Mouse (Mus musculus): ENCODE measurements around the gene Ccnd1.

The Ccnd1 gene

DNA sequence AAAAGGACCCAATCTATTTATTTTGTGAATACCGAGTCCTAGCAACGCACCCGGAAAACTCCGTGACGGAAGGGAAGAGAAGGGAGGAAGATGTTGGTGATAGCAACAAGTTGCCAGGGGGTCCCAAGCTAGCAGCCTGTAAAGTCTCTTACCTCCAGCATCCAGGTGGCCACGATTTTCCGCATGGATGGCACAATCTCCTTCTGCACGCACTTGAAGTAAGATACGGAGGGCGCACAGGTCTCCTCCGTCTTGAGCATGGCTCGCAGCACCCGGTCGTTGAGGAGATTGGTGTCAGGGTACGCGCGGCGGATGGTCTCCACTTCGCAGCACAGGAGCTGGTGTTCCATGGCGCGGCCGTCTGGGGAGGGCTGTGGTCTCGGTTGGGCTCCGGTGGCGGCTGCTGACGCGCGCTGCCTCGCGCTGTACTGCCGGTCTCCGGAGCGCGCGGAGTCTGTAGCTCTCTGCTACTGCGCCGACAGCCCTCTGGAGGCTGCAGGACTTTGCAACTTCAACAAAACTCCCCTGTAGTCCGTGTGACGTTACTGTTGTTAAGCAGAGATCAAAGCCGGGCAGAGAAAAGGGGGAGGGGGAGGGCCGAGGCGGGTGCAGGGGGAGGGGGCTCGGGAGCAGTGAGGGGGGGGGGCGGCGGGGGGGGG, at the start of gene Ccnd1:
TSS of gene Ccnd1 (minus strand) at position 582 of the 659 bp plus-strand sequence.
- no peak for DNase-seq

DNA sequence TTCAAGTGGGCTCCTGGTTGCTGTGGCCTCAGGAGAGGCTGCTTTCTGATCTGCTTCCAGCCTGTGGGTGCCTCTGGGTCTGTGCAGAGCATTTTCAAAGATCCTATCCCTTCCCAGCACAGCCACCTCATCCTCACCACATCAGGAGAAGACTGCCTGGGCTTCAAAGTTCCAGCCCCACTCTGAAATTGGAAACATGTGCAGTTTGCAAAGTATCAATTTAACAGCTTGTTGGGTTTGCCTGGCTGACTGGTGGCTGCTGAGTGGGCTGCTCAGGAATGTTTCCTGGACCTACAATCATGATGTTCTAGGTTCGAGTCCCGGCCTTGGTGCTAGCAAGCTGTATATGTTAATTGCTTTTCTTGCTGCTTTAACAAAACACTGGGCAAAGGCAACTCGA, 49.1 kb upstream of the Ccnd1 start:
- no peak for DNase-seq

DNA sequence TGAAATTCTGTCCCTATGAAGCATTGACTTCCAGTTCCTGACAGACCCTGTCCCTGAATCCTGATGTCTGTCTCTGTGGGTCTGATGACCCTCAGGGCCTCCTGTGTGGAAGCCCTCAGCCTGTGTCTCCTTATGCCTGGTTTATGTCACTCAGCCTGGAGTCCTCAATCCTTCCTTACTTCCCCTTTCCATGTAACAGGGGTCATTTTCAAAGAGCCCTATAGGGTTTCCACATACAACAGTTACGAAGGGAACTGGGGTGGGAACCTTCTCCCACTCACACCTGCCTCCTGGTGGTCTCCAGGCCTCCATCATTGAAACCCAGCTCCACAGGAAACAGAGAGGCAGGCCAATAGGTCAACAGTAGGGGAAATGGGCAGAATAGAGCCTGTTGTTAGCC, 45.4 kb upstream of the Ccnd1 start:
- no peak for DNase-seq

DNA sequence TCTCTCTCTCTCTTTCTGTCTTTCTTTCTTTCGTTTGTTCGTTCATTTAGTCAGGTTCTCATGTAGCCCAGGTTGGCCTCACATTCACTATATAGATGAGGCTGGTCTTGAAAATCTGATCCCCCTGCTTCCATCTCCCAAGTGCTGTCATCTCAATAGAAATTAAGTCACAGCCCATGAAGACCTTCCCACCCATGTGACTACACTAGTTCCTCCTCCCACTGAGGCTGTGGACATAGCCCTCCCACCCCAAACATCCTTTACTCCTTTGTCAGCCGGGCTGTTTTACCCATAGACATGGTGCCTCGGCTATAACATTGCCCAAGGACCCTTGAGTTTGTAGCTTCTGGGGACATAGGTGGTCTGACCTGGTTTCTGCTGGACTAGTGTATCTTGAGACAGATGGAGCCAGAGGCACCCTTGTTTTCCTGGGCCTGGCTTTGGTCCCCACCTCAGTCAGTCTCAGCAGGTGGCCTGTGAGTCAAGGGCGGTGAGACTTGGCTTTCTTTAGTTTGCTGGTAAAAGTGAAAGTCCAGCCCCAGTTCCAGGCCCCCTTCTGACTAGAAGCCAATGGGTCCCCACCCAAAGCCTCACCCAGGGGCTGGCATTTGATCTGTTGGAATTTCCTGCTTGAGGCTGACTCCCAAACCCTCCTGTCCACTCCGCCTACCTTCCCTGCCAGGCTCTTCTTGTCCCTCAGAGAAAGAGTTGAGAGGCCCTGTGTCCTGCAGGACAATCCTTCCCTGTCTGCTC, 42.8 kb upstream of the Ccnd1 start:
- no peak for DNase-seq

DNA sequence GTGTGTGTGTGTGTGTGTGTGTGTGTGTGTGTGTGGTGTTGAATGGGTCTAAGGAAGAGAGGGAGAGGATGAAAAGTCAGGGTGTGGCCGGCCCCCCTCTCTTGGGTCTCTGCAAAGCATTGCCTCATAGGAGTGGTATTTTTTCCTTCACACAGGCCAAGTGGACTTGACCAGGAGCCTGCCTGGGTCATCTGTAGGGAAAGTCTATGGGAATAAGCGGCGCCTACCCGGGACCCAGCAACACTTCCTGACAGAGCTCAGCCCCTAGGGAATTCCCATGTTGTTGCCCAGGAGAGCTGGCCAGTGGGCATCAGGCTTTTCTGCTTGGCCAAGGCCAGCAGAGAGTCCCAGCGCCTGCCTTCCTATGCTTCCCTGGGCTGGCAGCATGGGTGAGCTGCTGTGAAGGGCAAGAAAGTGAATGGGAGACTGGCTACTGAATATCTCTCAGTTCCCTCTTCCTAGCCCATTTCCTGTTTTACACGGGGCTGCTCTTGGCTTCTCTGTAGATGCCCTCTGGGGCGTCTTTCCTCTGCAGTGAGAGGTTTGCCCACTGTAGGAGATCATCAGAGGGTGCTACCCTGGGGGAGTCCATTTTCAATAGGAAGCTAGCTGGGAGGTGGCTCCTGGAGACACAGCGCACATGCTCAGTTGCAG, 41.8 kb upstream of the Ccnd1 start:
- no peak for DNase-seq

- no peak for DNase-seq
These were observed 40.1 kb upstream of the Ccnd1 start for GRCm38 (mm10) chr7:144979814-144980213.

DNA sequence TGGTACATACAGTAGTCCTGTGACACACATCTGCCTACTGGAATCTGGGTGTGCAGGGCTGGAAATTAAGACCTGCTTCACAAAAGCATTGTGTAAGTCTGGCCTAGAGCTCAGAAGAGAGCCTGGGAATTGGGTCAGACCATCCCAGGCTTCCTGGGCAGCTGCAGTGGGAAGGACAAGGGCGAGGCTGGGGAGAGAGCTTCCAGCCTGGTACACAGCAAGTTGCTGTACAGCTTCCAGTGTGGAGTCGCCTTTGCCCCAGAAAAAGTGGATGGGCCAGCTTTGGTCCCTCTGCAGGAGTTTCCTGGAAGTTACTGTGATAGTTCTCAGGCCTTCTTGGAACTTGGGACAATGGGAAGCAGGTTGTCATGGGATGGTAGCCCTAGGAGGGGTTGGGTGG, 37.4 kb upstream of the Ccnd1 start:
- no peak for DNase-seq

DNA sequence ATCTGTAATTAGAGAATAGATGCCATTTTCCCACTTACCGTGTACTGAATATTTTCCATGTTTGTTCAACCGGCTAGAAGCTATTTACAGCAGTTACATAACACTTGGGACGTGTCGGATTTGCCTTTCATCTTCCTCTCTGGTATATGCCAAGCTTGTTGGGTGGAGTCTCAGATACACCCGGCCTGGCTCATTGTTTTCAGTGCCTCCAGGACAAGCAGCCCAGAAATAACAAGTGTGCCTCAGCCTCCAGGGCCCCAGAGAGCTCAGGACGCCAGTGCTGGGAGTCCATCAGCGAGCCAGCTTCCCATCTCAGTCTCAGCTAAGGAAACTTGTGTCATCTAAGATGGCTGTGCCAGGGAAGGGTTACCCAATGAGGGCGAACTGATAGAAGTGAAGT, 33.7 kb upstream of the Ccnd1 start:
- no peak for DNase-seq

DNA sequence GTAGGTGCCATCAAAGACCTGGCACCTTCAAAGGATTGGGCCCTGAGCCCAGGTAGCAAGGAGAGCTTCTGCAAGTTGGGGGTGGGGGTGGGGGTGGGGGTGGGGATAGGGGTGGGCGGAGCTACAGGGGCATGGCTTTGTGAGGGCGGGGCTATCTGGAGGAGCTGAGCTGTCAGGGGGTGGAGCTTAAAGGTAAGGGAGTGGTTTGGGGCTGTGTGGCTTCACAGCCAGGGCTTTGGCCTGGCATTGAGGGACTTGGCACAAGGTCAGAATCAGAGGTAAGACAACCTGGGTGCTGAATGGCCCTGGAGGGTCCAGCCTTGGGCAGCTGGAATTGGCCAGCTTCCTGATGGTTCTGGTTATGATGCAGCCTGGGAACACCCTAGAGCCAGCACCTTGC, 32.0 kb upstream of the Ccnd1 start:
- DNase-seq: no peak

- no peak for DNase-seq
These were observed 31.5 kb upstream of the Ccnd1 start for GRCm38 (mm10) chr7:144970997-144971768.

DNA sequence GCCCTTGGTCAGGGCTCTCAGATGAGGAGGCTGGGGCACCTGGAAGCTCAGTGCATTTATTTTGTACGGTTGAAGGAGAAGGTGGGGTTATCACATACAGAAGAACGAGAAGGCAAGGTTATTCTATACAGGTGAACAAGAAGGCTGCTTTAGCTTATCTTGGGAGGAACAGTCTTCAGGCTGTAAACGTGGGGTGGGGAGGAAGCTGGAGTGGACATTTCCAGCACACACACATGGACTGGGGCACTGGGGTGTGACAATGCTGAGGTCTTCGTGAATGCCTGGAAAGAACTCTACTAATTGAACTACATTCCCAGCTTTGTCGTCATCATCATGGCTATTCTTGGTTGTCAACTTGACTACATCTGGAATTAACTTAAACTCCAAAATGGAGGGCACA, 26.2 kb upstream of the Ccnd1 start:
- no peak for DNase-seq

DNA sequence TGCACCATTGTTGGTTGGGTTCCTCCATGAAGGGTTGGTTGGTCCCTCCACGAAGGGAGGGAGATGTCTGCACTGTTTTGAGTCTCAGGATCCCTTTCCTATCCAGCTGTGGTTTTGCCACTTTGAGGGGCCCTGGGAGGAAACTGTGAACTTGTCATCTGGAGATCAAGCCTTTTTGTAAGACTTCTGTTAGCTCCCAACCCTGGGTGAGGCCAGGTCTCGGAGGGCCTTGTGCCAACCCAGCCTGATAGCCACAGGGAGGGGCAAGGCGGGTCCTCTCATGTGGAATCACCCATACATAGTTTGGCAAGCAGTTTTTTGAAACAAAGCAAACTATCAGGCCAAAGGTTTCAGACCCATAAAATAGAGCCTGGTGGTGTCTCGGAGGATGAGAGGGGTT, 24.6 kb upstream of the Ccnd1 start:
- DNase-seq: no peak

DNA sequence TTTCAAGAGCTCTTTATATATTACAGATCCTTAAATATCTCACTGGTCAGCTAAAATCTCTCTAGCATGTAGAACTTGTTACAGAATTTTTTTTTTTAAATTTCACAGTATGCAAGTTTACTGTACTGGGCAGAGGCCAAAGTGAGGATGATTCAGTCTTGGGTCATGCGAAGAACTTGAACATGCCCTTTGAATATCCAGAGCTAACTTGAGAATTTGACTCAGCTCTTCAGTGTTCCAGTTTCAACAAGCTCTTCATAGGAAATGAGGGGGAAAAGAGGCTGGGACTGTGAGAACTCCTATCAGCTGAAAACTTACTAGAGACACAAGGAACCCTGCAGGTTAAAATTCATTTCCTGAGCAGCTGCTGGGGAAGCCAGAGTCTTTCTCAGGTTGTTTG, 24.2 kb upstream of the Ccnd1 start:
- DNase-seq: no peak

- no peak for DNase-seq
These were observed 19.0 kb upstream of the Ccnd1 start for GRCm38 (mm10) chr7:144958509-144959395.

GRCm38 (mm10) chr7:144943254-144943653, 3.5 kb upstream of the Ccnd1 start:
- no peak for DNase-seq

- no peak for DNase-seq
These were observed 3.0 kb upstream of the Ccnd1 start for GRCm38 (mm10) chr7:144942744-144943135.

GRCm38 (mm10) chr7:144942071-144942743, 2.5 kb upstream of the Ccnd1 start:
- no peak for DNase-seq

- DNase-seq: no peak
These were observed 1.6 kb upstream of the Ccnd1 start for GRCm38 (mm10) chr7:144941242-144941831.

DNA sequence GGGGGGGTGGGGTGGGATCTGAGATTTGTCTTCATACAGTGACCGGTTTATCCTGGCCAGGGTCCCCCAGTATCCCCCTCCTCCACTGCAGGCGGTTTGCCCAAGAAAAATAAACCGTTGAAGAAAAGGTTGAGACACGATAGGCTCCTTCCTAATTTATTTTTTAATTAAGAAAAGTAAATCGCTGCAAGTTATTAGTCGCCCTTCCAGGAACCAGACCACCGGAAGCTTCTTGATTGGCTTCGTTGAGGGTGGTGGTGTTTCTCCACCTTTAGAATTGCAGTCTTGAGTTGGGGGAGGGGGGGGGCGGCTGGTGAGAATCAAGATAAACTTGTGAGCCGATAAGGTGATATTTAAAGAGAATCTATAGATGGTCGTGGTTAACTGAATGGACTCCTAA, 860 bp upstream of the Ccnd1 start:
- no peak for DNase-seq

GRCm38 (mm10) chr7:144940003-144940571, 362 bp upstream of the Ccnd1 start:
- DNase-seq: no peak
